Mouse (Mus musculus) E14TG2a.4 (cell line): Measurements from ENCODE around the gene Anapc16.

ENCODE experiments used
- H3K27me3 ChIP-seq: 2 replicates; pipeline ENCODE4 v1.6.1; 2014; ENCODE audit warnings: low read length, control low read depth; ENCODE audit not compliant: insufficient read depth
- H3K36me3 ChIP-seq: 2 replicates; pipeline ENCODE4 v1.6.1; 2014; ENCODE audit warnings: low read length, control low read depth; ENCODE audit not compliant: insufficient read depth
- H3K4me1 ChIP-seq: replicated peaks from 2 replicates; pipeline ENCODE4 v1.6.1; 2014; ENCODE audit warnings: low read depth, low read length, control low read depth
- H3K4me3 ChIP-seq: replicated peaks from 2 replicates; pipeline ENCODE4 v1.5.1; 2014; ENCODE audit warnings: mild to moderate bottlenecking, low read length
- H3K9me3 ChIP-seq: 2 replicates; pipeline ENCODE4 v1.6.1; 2014; ENCODE audit warnings: low read length, control low read depth
- CTCF ChIP-seq: conservative IDR thresholded peaks from 2 replicates; pipeline ENCODE4 v1.5.1; 2014; ENCODE audit warnings: low read length
- NANOG ChIP-seq: IDR thresholded peaks from 2 replicates; pipeline ENCODE4 v1.6.1; 2014; ENCODE audit warnings: borderline replicate concordance, low read length, mixed read lengths
- POU5F1 ChIP-seq: IDR thresholded peaks from 2 replicates; pipeline ENCODE4 v1.6.1; 2014; ENCODE audit warnings: low read length, borderline replicate concordance

The Anapc16 gene

GRCm38 (mm10) chr10:59992024-59992423, 10.9 kb downstream of the Anapc16 start:
- no peak for TF ChIP-seq NANOG
- no peak for TF ChIP-seq POU5F1
- TF ChIP-seq CTCF = no peak
- Histone ChIP-seq H3K4me3 (no peak overlapping the region), H3K27me3 (no peaks in the 10 kb centered on the region), H3K36me3 (peaks cover 96% of the 10 kb centered on the region), H3K4me1 (peaks cover 9% of the 10 kb centered on the region; the same call in 1 of the 2 replicates), H3K9me3 (no peaks in the 10 kb centered on the region)

GRCm38 (mm10) chr10:59991262-59991880, 11.6 kb downstream of the Anapc16 start:
- TF ChIP-seq CTCF (no peak), POU5F1 (no peak), NANOG (no peak)
- peaks cover 9% of the 10 kb centered on the region; the same call in 1 of the 2 replicates for H3K4me1 ChIP-seq
- H3K36me3 ChIP-seq = peaks cover 95% of the 10 kb centered on the region
- no peaks in the 10 kb centered on the region for H3K9me3 ChIP-seq
- H3K27me3 ChIP-seq = no peaks in the 10 kb centered on the region
- H3K4me3 ChIP-seq = no peak overlapping the region

DNA sequence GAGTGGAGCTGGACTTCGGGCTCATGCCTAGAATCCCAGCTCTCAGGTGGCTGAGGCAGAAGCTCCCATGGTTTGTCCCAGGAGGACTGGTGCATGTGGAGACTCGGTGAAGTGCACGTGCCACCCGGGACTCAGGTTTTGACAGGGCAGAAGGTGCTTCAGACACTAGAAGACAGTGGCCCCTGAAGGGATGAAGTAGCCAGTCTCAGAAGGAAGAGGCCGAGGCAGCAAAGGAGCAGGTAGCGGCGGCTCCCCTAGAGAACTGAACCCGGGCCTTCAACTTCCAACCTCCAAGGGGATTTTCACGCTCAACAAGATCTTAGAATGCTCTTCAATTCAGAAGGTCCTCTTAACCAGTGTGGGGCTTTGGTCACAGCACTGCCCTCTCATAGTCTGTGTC, 12.5 kb downstream of the Anapc16 start:
- peaks cover 94% of the 10 kb centered on the region for H3K36me3 ChIP-seq
- no peaks in the 10 kb centered on the region for H3K9me3 ChIP-seq
- TF ChIP-seq CTCF (no peak), POU5F1 (no peak), NANOG (no peak)
- H3K4me1 ChIP-seq = peaks cover 9% of the 10 kb centered on the region; the same call in 1 of the 2 replicates
- no peak overlapping the region for H3K4me3 ChIP-seq
- no peaks in the 10 kb centered on the region for H3K27me3 ChIP-seq

- H3K27me3 ChIP-seq = no peaks in the 10 kb centered on the region; the same call in 1 of the 2 replicates
- peaks cover 89% of the 10 kb centered on the region for H3K36me3 ChIP-seq
- no peaks in the 10 kb centered on the region for H3K9me3 ChIP-seq
- no peak for TF ChIP-seq POU5F1
- no peak for TF ChIP-seq NANOG
- TF ChIP-seq CTCF = no peak
- H3K4me3 ChIP-seq = no peak overlapping the region
- peaks cover 9% of the 10 kb centered on the region; the same call in 1 of the 2 replicates for H3K4me1 ChIP-seq
Measured at GRCm38 (mm10) chr10:59988036-59988435, 14.9 kb downstream of the Anapc16 start.

GRCm38 (mm10) chr10:59982379-59982873, 20.5 kb downstream of the Anapc16 start:
- TF ChIP-seq CTCF (no peak), POU5F1 (no peak), NANOG (no peak)

GRCm38 (mm10) chr10:59981792-59982191, 21.1 kb downstream of the Anapc16 start:
- TF ChIP-seq POU5F1 = no peak
- no peak for TF ChIP-seq CTCF
- TF ChIP-seq NANOG = no peak
- Histone ChIP-seq H3K27me3 (peaks cover 47% of the 10 kb centered on the region), H3K36me3 (peaks cover 27% of the 10 kb centered on the region), H3K4me3 (0 out of 2 replicates have a peak overlapping the region, but pooled peaks have one; percentile 8), H3K4me1 (peaks cover 48% of the 10 kb centered on the region), H3K9me3 (no peaks in the 10 kb centered on the region)

More at GRCm38 (mm10) chr10:59982379-59982873, 20.5 kb downstream of the Anapc16 start:
- Histone ChIP-seq H3K27me3 (peaks cover 44% of the 10 kb centered on the region), H3K4me1 (peaks cover 42% of the 10 kb centered on the region), H3K36me3 (peaks cover 33% of the 10 kb centered on the region), H3K9me3 (no peaks in the 10 kb centered on the region), H3K4me3 (no peak overlapping the region)

- H3K27me3 ChIP-seq = peaks cover 51% of the 10 kb centered on the region
- H3K9me3 ChIP-seq = no peaks in the 10 kb centered on the region
- TF ChIP-seq CTCF = no peak
- no peak for TF ChIP-seq NANOG
- no peak for TF ChIP-seq POU5F1
- H3K36me3 ChIP-seq = peaks cover 24% of the 10 kb centered on the region
- 0 out of 2 replicates have a peak overlapping the region, but pooled peaks have one; percentile 8 for H3K4me3 ChIP-seq
- peaks cover 52% of the 10 kb centered on the region for H3K4me1 ChIP-seq
Measured at GRCm38 (mm10) chr10:59981336-59981735, 21.6 kb downstream of the Anapc16 start.

- H3K9me3 ChIP-seq = no peaks in the 10 kb centered on the region
- H3K4me1 ChIP-seq = peaks cover 57% of the 10 kb centered on the region
- no peak for TF ChIP-seq NANOG
- peaks cover 56% of the 10 kb centered on the region for H3K27me3 ChIP-seq
- H3K36me3 ChIP-seq = peaks cover 19% of the 10 kb centered on the region
- H3K4me3 ChIP-seq = no peak overlapping the region
Measured at GRCm38 (mm10) chr10:59980815-59981244, 22.1 kb downstream of the Anapc16 start.

DNA sequence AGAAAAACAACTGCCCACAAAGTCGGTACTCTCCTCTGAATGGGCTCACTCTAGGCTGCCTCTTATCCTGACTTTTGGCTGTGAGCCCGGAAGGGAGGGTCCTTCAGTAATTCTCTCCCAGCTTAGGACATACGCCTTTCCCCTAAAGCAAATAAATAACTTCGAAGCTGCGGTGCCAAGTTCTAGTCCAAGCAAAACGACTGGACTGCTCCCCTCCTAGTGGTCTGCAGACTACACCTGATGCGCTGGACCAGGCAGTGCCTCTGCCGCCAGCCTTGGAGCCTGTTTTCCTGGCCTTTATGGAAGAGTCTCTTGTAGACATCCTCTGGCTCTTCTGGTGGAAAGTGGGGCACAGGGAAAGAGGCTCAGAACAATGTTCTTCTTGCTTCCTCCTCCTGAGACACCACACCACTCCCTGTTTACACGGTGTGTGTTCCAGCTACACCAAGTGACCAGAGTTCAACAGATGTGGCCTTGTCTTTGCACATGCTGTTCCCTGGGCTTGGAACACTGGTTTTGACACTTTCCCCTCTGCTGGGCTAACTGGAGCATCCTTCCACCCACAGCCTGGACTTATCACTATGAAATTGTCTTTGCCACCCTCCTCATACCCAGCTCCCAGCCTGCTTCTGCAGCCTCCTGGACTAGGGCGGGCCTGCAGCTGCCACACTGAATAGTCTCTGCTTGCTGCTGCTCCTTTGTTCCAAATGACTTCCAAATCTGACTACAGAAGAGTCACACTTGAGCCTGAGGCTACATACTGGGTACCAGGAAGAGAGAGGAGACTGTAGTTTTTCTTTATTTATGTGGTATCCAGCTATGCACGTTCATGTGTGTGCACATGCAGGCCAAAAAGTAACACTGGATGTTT, 23.8 kb downstream of the Anapc16 start:
- H3K4me1 ChIP-seq = peaks cover 73% of the 10 kb centered on the region
- no peak overlapping the region for H3K4me3 ChIP-seq
- peaks cover 67% of the 10 kb centered on the region for H3K27me3 ChIP-seq
- no peak for TF ChIP-seq NANOG
- TF ChIP-seq POU5F1 = no peak
- no peak for TF ChIP-seq CTCF
- no peaks in the 10 kb centered on the region for H3K9me3 ChIP-seq
- peaks cover 3% of the 10 kb centered on the region; the same call in 1 of the 2 replicates for H3K36me3 ChIP-seq
